Mouse (Mus musculus) intestine, embryonic 14.5 days (tissue): ENCODE data around the gene Crim1. TPM values are rescaled to one million over a fixed set of nuclear protein-coding genes. Genes with fewer than 3 reads are reported as not detected.
A peak's percentile ranks its signal among the peaks of the same experiment; 100 is the strongest.

Source experiments
- ATAC-seq: fragments of 200-750 bp; cut with Nextera tagmentation; replicated peaks from 2 replicates; pipeline ENCODE4 v1.8.0; 2017; ENCODE audit warnings: low read depth, moderate number of reproducible peaks, moderate TSS enrichment, moderate library complexity; ENCODE audit not compliant: low FRiP score, low TSS enrichment
- DNase-seq: peaks from one replicate; pipeline ENCODE4 v3.0.0-alpha.2; 2018; ENCODE audit warnings: low spot score
- H3K27ac ChIP-seq: fragments of 300-500 bp; sonication (generic); 2 replicates; pipeline ENCODE4 v1.5.1; 2014; ENCODE audit warnings: low read depth, mild to moderate bottlenecking, control low read depth
- H3K27me3 ChIP-seq: fragments of 300-500 bp; sonication (generic); replicated peaks from 2 replicates; pipeline ENCODE4 v1.6.1; 2014; ENCODE audit warnings: low read length, control low read depth; ENCODE audit not compliant: control insufficient read depth, insufficient read depth
- H3K36me3 ChIP-seq: fragments of 300-500 bp; sonication (generic); 2 replicates; pipeline ENCODE4 v1.6.1; 2014; ENCODE audit warnings: low read length, control low read depth; ENCODE audit not compliant: control insufficient read depth, insufficient read depth
- H3K4me1 ChIP-seq: fragments of 300-500 bp; sonication (generic); replicated peaks from 2 replicates; pipeline ENCODE4 v1.6.1; 2014; ENCODE audit warnings: low read length, control low read depth, mixed read lengths; ENCODE audit not compliant: control insufficient read depth, insufficient read depth
- H3K4me2 ChIP-seq: fragments of 300-500 bp; sonication (generic); 2 replicates; pipeline ENCODE4 v1.6.1; 2014; ENCODE audit warnings: low read length
- H3K4me3 ChIP-seq: fragments of 300-500 bp; sonication (generic); 2 replicates; pipeline ENCODE4 v1.5.1; 2014; ENCODE audit warnings: low read depth, low read length, control low read depth, mixed read lengths
- H3K9ac ChIP-seq: fragments of 300-500 bp; sonication (generic); 2 replicates; pipeline ENCODE4 v1.6.1; 2014; ENCODE audit warnings: mild to moderate bottlenecking, low read length
- H3K9me3 ChIP-seq: fragments of 300-500 bp; sonication (generic); 2 replicates; pipeline ENCODE4 v1.6.1; 2016; ENCODE audit warnings: low read length, control low read depth; ENCODE audit not compliant: control insufficient read depth
- WGBS: fragments of 180-500 bp; shearing (Covaris S2); extraction: QIAGEN DNeasy Blood & Tissue Kit; methylation state at CpG from one replicate; pipeline ENCODE4 v1.1.7; 2014; 5-methylcytosine and 5-hydroxymethylcytosine counted together
- polyA plus RNA-seq: library from polyadenylated mRNA; unstranded; fragments of >200 nt; fragmentation: Nextera tagmentation; extraction: Ambion mirVana; gene quantifications from 2 replicates; pipeline ENCODE4 v1.2.1, GENCODE M21; 2014

The Crim1 gene
- polyA plus RNA-seq, 1 experiment from 2014 or later, result 6.1 TPM

DNA sequence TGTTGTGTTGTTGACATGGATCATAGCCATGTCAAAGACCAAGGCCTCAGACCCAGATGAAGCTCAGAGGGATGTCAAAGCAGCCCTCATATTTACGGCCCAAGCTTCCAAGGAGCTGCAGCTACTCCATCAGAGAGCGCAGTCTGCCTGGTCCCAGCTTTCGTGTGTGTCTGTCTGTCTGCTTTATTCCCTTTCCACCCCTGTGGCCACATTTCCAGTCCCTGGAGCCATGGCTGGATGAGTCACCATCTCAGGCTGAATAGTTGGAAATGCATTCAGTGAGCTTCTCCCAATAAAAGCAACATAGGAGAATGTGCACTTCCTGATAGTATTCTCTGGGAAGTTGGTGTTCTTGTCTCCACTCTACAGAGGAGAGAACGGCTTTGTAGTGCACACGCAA, 3.9 kb upstream of the Crim1 start:
- 94% methylated on average over 5 of the region's 5 CpGs for WGBS
- Histone ChIP-seq H3K4me2 (no peak overlapping the region), H3K9me3 (no peaks in the 10 kb centered on the region), H3K27ac (no peak overlapping the region), H3K36me3 (no peaks in the 10 kb centered on the region), H3K9ac (no peak overlapping the region), H3K4me1 (peaks cover 8% of the 10 kb centered on the region), H3K27me3 (no peaks in the 10 kb centered on the region), H3K4me3 (no peak overlapping the region)
- ATAC-seq, result no peak
- DNase-seq, result no peak

- H3K4me2 ChIP-seq, result no peak overlapping the region
- no peak overlapping the region for H3K4me3 ChIP-seq
- H3K4me1 ChIP-seq, result peaks cover 14% of the 10 kb centered on the region
- no peaks in the 10 kb centered on the region for H3K27me3 ChIP-seq
- H3K36me3 ChIP-seq, result no peaks in the 10 kb centered on the region
- DNase-seq, result no peak
- no peak for ATAC-seq
- no peaks in the 10 kb centered on the region for H3K9me3 ChIP-seq
- 21% methylated on average over 7 of the region's 7 CpGs for whole genome bisulfite sequencing
- no peak overlapping the region for H3K27ac ChIP-seq
- H3K9ac ChIP-seq, result no peak overlapping the region
These were observed 2.9 kb upstream of the Crim1 start for GRCm38 (mm10) chr17:78197111-78197510.

DNA sequence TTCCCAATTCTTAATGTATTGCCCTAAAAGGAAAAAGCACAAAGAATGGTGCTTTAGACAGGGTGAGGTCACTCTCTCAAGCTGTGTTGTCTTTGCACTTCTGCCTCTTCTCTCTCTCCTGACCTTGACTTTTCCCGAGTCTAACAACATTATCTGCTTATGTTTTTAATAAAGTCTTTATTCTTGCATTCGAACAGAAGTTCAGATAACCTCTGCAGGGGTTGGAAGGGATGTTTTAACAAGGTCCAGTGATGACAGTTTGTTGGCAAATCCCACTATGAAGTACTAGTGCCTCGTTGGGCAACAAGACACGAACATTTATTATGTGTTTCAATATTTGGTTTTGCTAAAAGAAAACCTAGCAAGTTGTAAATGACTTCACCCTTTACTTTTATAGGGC, 1.9 kb upstream of the Crim1 start:
- Histone ChIP-seq H3K9me3 (no peaks in the 10 kb centered on the region), H3K4me1 (peaks cover 23% of the 10 kb centered on the region), H3K36me3 (no peaks in the 10 kb centered on the region), H3K9ac (no peak overlapping the region), H3K27ac (no peak overlapping the region), H3K27me3 (no peaks in the 10 kb centered on the region), H3K4me3 (no peak overlapping the region), H3K4me2 (no peak overlapping the region)
- DNase-seq (no peak), ATAC-seq (no peak)
- 52% methylated on average over 4 of the region's 4 CpGs for WGBS

DNA sequence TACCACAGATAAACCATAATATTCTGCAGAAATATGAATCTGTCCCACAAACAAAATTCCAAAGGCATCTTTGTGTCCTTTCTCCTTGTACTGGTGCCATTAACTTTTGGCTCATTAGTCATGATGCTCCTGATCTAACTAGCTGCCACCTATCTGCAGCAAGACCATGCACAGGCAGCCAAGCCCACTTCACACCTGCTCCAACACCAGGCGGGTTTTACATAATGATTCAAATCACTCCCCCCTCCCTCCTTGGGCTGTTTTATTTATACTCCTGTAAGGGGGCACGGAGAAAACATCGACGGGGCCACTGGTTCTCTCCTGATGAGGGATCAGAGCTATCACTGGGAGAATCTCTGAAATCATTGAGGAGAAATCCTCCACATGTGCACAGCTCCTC, 1.2 kb upstream of the Crim1 start:
- H3K4me1 ChIP-seq, result peaks cover 23% of the 10 kb centered on the region
- H3K27me3 ChIP-seq, result no peaks in the 10 kb centered on the region
- H3K36me3 ChIP-seq, result no peaks in the 10 kb centered on the region
- H3K9ac ChIP-seq, result no peak overlapping the region
- H3K9me3 ChIP-seq, result no peaks in the 10 kb centered on the region
- ATAC-seq (no peak), DNase-seq (no peak)
- peak overlapping the region; percentile 93 for H3K4me2 ChIP-seq
- 19% methylated on average over 4 of the region's 4 CpGs for WGBS
- peak overlapping the region; percentile 71; the same call in 1 of the 2 replicates for H3K4me3 ChIP-seq
- H3K27ac ChIP-seq, result no peak overlapping the region

- Histone ChIP-seq H3K9ac (peak overlapping the region; percentile 78), H3K4me2 (peak overlapping the region; percentile 93), H3K9me3 (no peaks in the 10 kb centered on the region), H3K4me1 (peaks cover 23% of the 10 kb centered on the region), H3K36me3 (no peaks in the 10 kb centered on the region), H3K4me3 (peak overlapping the region; percentile 71), H3K27ac (no peak overlapping the region), H3K27me3 (no peaks in the 10 kb centered on the region)
- ATAC-seq, result no peak
- WGBS, result 6% methylated on average over 7 of the region's 7 CpGs
- no peak for DNase-seq
These were observed 820 bp upstream of the Crim1 start for GRCm38 (mm10) chr17:78199231-78199625.

DNA sequence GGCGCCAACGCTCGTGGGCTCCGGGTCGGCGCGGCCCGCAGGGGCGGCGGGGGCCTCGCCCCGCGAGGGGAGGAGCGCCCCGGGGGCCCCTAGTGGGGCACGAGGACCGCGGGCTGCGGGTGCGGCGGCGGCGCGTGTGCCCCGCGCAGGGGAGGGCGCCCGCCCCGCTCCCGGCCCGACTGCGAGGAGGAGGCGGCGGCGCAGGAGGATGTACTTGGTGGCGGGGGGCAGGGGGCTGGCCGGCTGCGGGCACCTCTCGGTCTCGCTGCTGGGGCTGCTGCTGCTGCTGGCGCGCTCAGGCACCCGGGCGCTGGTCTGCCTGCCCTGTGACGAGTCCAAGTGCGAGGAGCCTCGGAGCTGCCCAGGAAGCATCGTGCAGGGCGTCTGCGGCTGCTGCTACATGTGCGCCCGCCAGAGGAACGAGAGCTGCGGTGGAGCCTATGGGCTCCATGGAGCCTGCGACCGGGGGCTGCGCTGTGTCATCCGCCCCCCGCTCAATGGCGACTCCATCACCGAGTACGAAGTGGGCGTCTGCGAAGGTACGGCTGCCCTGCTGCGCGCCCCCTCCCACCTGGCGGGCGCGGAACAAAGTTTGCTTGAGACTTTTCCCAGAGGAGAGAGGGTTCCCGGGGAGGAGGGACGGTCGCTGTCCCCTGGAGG, 643 bp downstream of the Crim1 start:
- ATAC-seq (peak; percentile 49), DNase-seq (peak; percentile 83)
- Histone ChIP-seq H3K4me1 (peaks cover 31% of the 10 kb centered on the region), H3K36me3 (no peaks in the 10 kb centered on the region), H3K9ac (peak overlapping the region; percentile 78), H3K4me2 (peak overlapping the region; percentile 93), H3K27me3 (no peaks in the 10 kb centered on the region), H3K4me3 (peak overlapping the region; percentile 71), H3K27ac (peak overlapping the region; percentile 95), H3K9me3 (no peaks in the 10 kb centered on the region)
- WGBS, result under 1% methylated on average over 60 of the region's 73 CpGs

DNA sequence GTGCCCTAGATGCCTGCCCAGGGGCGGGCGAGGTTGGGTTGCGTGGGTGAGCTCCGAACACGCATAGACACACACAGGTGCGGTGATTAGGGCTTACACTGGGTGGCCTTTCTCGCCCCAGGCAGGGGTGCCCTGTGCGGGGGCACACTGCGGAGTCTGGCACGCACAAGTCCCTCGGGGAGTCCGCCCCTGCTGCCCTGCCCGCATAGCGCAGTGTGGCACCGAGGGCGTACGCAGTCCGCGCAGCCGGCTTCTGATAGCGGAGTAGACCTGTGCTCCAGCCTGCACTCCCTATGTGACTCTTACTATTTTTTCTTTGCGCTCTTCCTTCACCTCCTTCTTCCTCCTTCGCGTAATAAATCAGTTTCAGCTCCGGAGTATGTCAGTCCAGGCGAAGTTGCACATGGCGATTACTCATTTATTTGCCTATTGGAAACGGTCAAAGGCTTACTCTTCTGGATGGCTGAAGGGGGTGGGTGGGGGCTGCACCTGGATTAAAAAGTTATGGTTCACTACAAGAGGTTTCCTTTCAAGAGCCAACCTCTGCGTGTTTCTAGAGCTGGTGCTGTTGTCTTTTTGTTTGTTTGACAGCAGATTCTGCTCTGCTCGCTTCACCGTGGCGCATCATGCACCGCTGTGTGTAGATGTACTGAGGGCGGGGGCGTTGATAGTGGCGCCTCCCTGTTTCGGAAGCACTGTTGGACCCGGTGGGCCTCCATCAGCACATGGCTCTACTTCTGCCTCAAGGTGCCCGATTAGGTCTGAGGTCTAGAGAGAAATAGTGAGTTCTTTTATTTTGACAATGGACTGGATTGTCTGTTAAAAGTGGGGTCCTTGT, 1.4 kb downstream of the Crim1 start:
- Histone ChIP-seq H3K27ac (peak overlapping the region; percentile 95; the same call in 1 of the 2 replicates), H3K4me1 (peaks cover 36% of the 10 kb centered on the region), H3K4me2 (peak overlapping the region; percentile 93), H3K9ac (peak overlapping the region; percentile 78), H3K9me3 (no peaks in the 10 kb centered on the region), H3K36me3 (no peaks in the 10 kb centered on the region), H3K27me3 (no peaks in the 10 kb centered on the region), H3K4me3 (peak overlapping the region; percentile 71)
- WGBS, result 1% methylated on average over 39 of the region's 39 CpGs
- ATAC-seq, result peak; percentile 58
- peak; percentile 79 for DNase-seq

- Histone ChIP-seq H3K9ac (no peak overlapping the region), H3K4me1 (peaks cover 40% of the 10 kb centered on the region), H3K4me3 (peak overlapping the region; percentile 71), H3K27me3 (no peaks in the 10 kb centered on the region), H3K9me3 (no peaks in the 10 kb centered on the region), H3K36me3 (no peaks in the 10 kb centered on the region), H3K27ac (no peak overlapping the region), H3K4me2 (peak overlapping the region; percentile 93)
- ATAC-seq, result no peak
- no peak for DNase-seq
- 9% methylated on average over 5 of the region's 5 CpGs for WGBS
These were observed 2.2 kb downstream of the Crim1 start for GRCm38 (mm10) chr17:78202221-78202620.
